Mouse (Mus musculus) kidney, postnatal 0 days (tissue): ENCODE data around the gene Gulp1. TPM values are rescaled to one million over a fixed set of nuclear protein-coding genes. Genes with fewer than 3 reads are reported as not detected.

Source experiments
- ATAC-seq: fragments of 200-750 bp; cut with Nextera tagmentation; replicated peaks from 2 replicates; pipeline ENCODE4 v1.8.0; 2017; ENCODE audit warnings: low read depth, moderate number of reproducible peaks, moderate TSS enrichment, moderate library complexity; ENCODE audit not compliant: low FRiP score
- DNase-seq: peaks from one replicate; pipeline ENCODE4 v3.0.0-alpha.2; 2016; ENCODE audit warnings: low spot score
- H3K27ac ChIP-seq: fragments of 300-500 bp; sonication (generic); 2 replicates; pipeline ENCODE4 v1.5.1; 2014; ENCODE audit warnings: mild to moderate bottlenecking
- H3K27me3 ChIP-seq: fragments of 300-500 bp; sonication (generic); 2 replicates; pipeline ENCODE4 v1.6.1; 2014; ENCODE audit warnings: low read length, mixed read lengths; ENCODE audit not compliant: insufficient read depth
- H3K36me3 ChIP-seq: fragments of 300-500 bp; sonication (generic); 2 replicates; pipeline ENCODE4 v1.6.1; 2014; ENCODE audit warnings: low read length, mixed read lengths; ENCODE audit not compliant: insufficient read depth
- H3K4me1 ChIP-seq: fragments of 300-500 bp; sonication (generic); replicated peaks from 2 replicates; pipeline ENCODE4 v1.6.1; 2014; ENCODE audit warnings: antibody characterized with exemption, low read length, mixed read lengths; ENCODE audit not compliant: insufficient read depth
- H3K4me2 ChIP-seq: fragments of 300-500 bp; sonication (generic); 2 replicates; pipeline ENCODE4 v1.6.1; 2014; ENCODE audit warnings: mild to moderate bottlenecking, low read length, moderate library complexity, mixed read lengths
- H3K4me3 ChIP-seq: fragments of 300-500 bp; sonication (generic); replicated peaks from 2 replicates; pipeline ENCODE4 v1.5.1; 2014; ENCODE audit warnings: low read depth, low read length
- H3K9ac ChIP-seq: fragments of 300-500 bp; sonication (generic); 2 replicates; pipeline ENCODE4 v1.6.1; 2014; ENCODE audit warnings: low read depth, low read length
- H3K9me3 ChIP-seq: fragments of 300-500 bp; sonication (generic); replicated peaks from 2 replicates; pipeline ENCODE4 v1.6.1; 2016; ENCODE audit warnings: low read length, inconsistent platforms, mixed read lengths
- CTCF ChIP-seq: IDR thresholded peaks from 2 replicates; pipeline ENCODE4 v1.5.1; 2016; ENCODE audit warnings: antibody characterized with exemption, low read depth, mild to moderate bottlenecking, moderate library complexity
- WGBS: fragments of 180-500 bp; shearing (Covaris S2); extraction: QIAGEN DNeasy Blood & Tissue Kit; methylation state at CpG from one replicate; pipeline ENCODE4 v1.1.7; 2014; 5-methylcytosine and 5-hydroxymethylcytosine counted together
- polyA plus RNA-seq: library from polyadenylated mRNA; unstranded; fragments of >200 nt; fragmentation: Nextera tagmentation; extraction: Ambion mirVana; gene quantifications from 2 replicates; pipeline ENCODE4 v1.2.1, GENCODE M21; 2015

Gulp1 gene
- polyA plus RNA-seq, 1 experiment from 2014 or later: 22.3 TPM

DNA sequence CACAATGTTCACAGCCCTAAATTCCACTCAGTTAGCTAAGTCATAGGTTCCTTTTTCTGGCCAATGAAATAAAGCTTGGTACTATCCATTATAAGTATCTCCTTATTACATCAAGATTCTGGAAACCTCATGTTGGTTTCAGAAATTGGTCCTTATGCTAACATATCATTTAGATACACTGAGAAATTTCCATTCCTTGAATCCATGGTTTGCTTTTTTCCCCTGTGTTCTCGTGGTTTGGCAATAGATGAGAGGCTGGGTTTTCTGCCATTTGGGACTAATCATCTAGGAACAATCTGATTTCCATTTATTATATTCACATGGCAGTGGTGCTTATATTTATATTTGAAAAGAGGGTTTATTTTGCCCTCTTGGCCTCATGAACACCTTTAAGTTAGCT, 226.9 kb downstream of the Gulp1 start:
- no peaks in the 10 kb centered on the region for H3K4me1 ChIP-seq
- no peaks in the 10 kb centered on the region for H3K36me3 ChIP-seq
- WGBS: 77% methylated on average over 1 of the region's 1 CpGs
- no peaks in the 10 kb centered on the region for H3K27me3 ChIP-seq
- H3K4me3 ChIP-seq: no peak overlapping the region
- no peak for DNase-seq
- H3K9ac ChIP-seq: no peak overlapping the region
- TF ChIP-seq CTCF: no peak
- H3K4me2 ChIP-seq: no peak overlapping the region
- no peak for ATAC-seq
- no peaks in the 10 kb centered on the region for H3K9me3 ChIP-seq
- H3K27ac ChIP-seq: no peak overlapping the region

DNA sequence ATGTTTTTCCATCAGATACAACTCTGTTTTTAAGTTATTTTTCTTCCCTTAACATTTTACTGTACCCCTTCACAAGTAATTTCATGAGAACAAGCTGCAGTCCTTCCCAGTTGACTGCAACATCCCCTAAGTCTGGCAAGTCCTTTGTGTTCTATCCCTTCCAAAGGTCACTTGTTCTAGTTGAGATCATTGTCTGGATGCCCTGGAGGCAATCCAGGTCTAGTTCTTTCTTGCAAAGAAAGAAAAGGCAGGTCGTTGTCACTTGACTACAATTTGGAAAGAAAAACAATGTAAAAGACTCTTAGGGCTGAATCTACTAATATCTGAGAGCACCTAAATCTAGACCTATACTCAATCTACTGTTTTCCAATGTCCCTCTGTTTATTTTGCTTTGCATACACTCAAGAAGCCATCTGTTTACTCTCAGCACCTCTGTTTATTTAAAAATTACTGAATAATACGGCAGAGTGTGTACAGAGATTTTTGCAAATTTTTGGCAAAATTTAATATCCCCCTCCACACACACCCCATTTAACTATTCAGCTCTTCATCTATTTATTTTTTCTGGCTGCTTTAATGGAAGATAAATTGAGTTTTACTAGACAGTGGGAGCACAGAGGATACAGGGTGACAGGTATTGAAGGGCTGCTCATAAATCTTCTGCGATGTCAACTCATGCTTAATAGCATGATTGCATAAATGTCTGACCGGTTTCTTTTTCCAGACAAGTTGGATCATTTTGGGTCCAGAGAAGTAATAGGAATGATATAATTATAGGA, 252.5 kb downstream of the Gulp1 start:
- no peaks in the 10 kb centered on the region for H3K9me3 ChIP-seq
- no peaks in the 10 kb centered on the region for H3K27me3 ChIP-seq
- no peak overlapping the region for H3K9ac ChIP-seq
- ATAC-seq: no peak
- 55% methylated on average over 4 of the region's 4 CpGs for WGBS
- no peak overlapping the region for H3K4me2 ChIP-seq
- H3K4me1 ChIP-seq: no peaks in the 10 kb centered on the region
- no peak overlapping the region for H3K27ac ChIP-seq
- no peaks in the 10 kb centered on the region for H3K36me3 ChIP-seq
- DNase-seq: no peak
- H3K4me3 ChIP-seq: no peak overlapping the region
- TF ChIP-seq CTCF: no peak

DNA sequence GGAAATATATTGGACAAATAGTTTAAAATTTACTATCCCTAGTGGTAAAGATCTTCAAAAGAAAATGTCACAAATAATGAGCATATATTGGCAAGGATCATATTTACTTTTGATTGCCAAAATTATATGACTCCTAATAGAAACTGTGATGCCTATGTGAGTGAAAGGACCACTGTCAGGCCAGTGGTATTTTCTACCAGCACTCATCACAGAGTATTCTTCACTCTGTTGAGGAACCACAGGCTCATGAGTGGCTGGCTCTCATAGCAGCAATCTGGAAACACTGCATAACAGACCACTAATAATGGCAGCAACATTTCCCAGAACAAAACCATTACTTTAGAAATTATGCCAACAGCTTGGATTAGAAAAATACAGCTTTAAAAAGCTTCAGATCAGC, 255.1 kb downstream of the Gulp1 start:
- no peak for ATAC-seq

DNA sequence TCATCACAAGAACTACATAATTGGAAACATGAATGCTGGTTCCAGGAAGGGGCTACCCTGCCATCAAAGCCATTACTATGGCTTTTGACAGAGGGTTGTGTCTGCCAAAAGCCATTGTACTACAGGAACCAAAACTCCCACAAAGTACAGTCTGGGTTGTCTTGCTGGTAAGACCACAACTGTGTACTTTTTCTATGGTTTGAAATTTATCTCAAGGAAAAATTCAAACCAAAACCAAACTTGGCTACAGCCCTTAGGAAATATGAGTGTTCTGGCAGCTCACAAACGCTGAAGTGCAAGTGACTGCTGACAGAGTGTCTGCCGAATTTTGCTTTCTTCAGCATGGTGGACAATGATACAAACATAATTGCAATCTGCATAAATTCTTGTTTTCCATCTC, 259.0 kb downstream of the Gulp1 start:
- 86% methylated on average over 2 of the region's 2 CpGs for WGBS
- Histone ChIP-seq H3K4me3 (no peak overlapping the region), H3K36me3 (no peaks in the 10 kb centered on the region), H3K27ac (no peak overlapping the region), H3K9me3 (no peaks in the 10 kb centered on the region), H3K4me1 (no peaks in the 10 kb centered on the region), H3K9ac (no peak overlapping the region), H3K4me2 (no peak overlapping the region), H3K27me3 (no peaks in the 10 kb centered on the region)
- ATAC-seq (no peak), DNase-seq (no peak)
- TF ChIP-seq CTCF: no peak

More for the DNA sequence above, 255.1 kb downstream of the Gulp1 start:
- H3K9ac ChIP-seq: no peak overlapping the region
- H3K27ac ChIP-seq: no peak overlapping the region
- DNase-seq: no peak
- no peaks in the 10 kb centered on the region for H3K27me3 ChIP-seq
- H3K4me1 ChIP-seq: no peaks in the 10 kb centered on the region
- no peaks in the 10 kb centered on the region for H3K36me3 ChIP-seq
- no peak overlapping the region for H3K4me3 ChIP-seq
- no peak overlapping the region for H3K4me2 ChIP-seq
- no peak for TF ChIP-seq CTCF
- no peaks in the 10 kb centered on the region for H3K9me3 ChIP-seq

DNA sequence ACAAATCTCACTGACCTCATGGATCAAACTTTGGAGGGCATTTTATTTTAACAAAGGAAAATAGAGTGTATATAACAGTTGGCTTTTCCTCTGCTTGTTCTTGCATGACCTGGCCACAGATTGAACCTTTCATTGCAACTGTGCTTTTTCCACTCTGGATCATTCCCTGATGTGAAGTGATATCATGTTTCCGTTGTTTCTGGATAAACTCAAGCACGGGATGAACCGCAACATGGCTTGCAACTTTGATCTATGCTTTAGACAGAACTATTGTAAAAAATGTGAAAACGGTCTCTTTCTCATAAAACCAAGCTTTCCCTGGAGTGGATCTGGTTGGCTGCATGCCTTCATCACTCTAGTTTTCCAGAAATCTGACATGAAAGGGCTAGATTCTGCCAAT, 282.6 kb downstream of the Gulp1 start:
- H3K4me3 ChIP-seq: no peak overlapping the region
- no peak for ATAC-seq
- H3K4me2 ChIP-seq: no peak overlapping the region
- no peak overlapping the region for H3K27ac ChIP-seq
- H3K9ac ChIP-seq: no peak overlapping the region
- H3K4me1 ChIP-seq: no peaks in the 10 kb centered on the region
- peak; percentile 28 for DNase-seq
- no peaks in the 10 kb centered on the region for H3K27me3 ChIP-seq
- H3K9me3 ChIP-seq: no peaks in the 10 kb centered on the region
- H3K36me3 ChIP-seq: no peaks in the 10 kb centered on the region
- TF ChIP-seq CTCF: no peak
- WGBS: 35% methylated on average over 4 of the region's 4 CpGs
